Mouse (Mus musculus) gastrocnemius, adult 2 months (tissue): ENCODE data around the gene Max. TPM values are rescaled to one million over a fixed set of nuclear protein-coding genes. Genes with fewer than 3 reads are reported as not detected.

Experiments used
- DNase-seq: peaks from one replicate; pipeline ENCODE4 v3.0.0; 2022
- H3K27ac ChIP-seq: fragments of 200-600 bp; 2 replicates; pipeline ENCODE4 v1.8.1; 2022; ENCODE audit warnings: mild to moderate bottlenecking
- H3K4me3 ChIP-seq: fragments of 200-600 bp; 2 replicates; pipeline ENCODE4 v1.8.1; 2022; ENCODE audit warnings: mild to moderate bottlenecking, moderate library complexity
- CTCF ChIP-seq: fragments of 200-600 bp; IDR thresholded peaks from 2 replicates; pipeline ENCODE4 v1.8.1; 2022; ENCODE audit warnings: antibody characterized with exemption, mild to moderate bottlenecking, moderate library complexity
- intact Hi-C: fragments of 180-260 bp; cut with DNase I; formaldehyde crosslinking; loops from one replicate; pipeline ENCODE4 v1.15.1; 2025
- total RNA-seq, 2 experiments: library from RNA; stranded (reverse); gene quantifications; 2 replicates each; pipeline ENCODE4 v1.2.3; 2021

Max gene
- total RNA-seq, 2 experiments from 2014 or later = 40.4 to 43.8 TPM

- H3K4me3 ChIP-seq = no peak overlapping the region
- H3K27ac ChIP-seq = no peak overlapping the region; the same call in 1 of the 2 replicates
- TF ChIP-seq CTCF = no peak
- intact Hi-C loops = no loop called here
- DNase-seq = no peak
These were observed 55.7 kb downstream of the Max start for GRCm38 (mm10) chr12:76906278-76906677.

- no peak overlapping the region for H3K4me3 ChIP-seq
- no peak for TF ChIP-seq CTCF
- intact Hi-C loops = loop anchor here (5.0 kb wide), 1 partner anchor 51 kb away; no protein-coding TSS in a partner anchor
- DNase-seq = no peak
- H3K27ac ChIP-seq = no peak overlapping the region
These were observed 60.3 kb downstream of the Max start for GRCm38 (mm10) chr12:76901508-76902294.

DNA sequence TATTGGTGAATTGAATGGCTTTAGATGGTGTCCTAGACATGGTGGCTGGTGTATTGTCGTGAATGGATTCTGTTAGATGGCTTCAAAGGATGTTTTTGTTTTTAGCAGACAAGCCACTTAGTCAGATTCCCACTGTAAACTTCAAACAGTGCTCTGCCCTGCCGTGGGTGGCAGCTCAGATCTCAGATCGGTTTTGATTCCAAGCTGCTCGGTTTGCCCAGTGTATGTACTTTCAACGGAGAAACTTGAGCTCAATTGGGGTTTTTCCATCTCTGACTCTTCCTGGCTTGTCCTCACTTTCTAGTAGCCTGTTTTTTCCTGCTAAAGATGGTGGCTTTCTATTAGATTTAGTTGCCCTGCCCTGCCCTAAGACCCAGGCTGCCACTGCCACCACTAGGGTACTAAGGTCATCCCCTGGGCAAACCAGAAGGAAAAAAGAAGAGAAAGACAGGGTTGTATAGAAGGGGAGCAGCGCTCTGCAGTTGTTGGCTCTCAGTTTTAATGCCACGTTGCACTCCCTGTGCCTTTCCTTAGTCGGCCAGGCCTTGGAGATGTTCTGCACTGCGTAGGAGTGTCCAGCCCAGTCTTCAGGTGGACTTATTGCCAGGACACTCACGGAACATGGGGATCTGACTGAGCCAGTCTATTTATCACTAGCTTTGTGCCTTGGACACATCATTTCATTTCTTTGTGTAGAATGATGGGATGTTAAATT, 62.6 kb downstream of the Max start:
- H3K27ac ChIP-seq = peak overlapping the region; percentile 88
- no peak overlapping the region for H3K4me3 ChIP-seq
- intact Hi-C loops = no loop called here
- TF ChIP-seq CTCF = no peak
- peak; percentile 60 for DNase-seq

DNA sequence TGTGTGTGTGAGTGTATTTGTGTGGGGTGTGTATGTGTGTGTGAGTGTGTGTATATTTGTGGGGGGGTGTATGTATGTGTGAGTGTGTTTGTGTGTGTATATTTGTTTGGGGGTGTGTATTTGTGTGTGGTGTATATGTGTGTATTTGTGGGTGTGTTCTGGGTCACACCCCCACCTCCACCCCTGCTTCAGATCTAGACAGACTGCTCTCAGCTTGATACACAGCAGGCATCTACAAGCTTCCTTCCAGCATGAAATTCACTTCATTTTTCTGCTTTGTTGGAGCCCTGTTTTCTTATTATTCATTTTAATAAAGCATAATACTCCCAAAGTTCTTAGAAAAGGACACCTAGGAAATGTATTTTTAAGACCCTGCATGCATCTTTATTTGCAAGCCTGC, 63.9 kb downstream of the Max start:
- intact Hi-C loops = no loop called here
- no peak overlapping the region for H3K4me3 ChIP-seq
- H3K27ac ChIP-seq = peak overlapping the region; percentile 88
- DNase-seq = no peak
- no peak for TF ChIP-seq CTCF

DNA sequence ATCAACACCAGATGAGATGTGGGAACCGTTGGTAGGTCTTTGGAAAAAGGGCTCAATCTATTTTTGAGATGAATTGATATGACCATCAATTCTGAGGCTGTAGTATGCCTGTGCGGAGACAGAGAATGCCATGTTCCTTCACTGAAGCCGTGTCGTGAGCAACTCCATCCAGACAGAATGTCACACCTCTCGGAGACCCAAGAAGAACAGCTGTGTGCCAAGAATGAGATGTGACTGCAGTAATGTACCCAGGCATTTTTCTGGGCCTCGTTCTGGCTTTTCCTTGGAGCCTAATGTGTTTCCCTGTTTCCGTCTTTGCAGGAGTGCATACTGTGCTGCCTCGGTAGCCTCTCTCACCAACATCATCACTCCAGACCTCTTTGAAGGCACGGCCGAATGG, 65.0 kb downstream of the Max start:
- peak overlapping the region; percentile 75 for H3K27ac ChIP-seq
- H3K4me3 ChIP-seq = no peak overlapping the region
- peak; percentile 51 for DNase-seq
- intact Hi-C loops = no loop called here
- TF ChIP-seq CTCF = no peak

DNA sequence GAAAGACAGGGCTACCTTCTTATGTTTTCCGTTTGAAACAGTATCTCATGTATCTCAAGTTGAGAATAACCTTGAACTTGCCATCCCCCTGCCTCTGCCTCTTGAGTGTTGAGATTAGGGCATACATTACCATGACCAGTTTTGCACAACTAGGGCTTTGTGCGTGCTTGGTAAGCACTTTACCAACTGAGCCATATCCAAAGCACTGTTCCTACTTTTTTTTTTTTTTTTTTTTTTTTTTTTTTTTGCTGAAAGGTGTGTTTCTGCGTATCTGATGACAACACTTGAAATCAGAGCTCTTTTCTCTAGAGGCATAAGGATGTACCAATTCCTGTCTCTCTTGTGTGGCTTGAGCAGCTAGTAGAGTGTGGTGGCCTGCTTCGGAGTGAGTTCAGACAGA, 65.4 kb downstream of the Max start:
- Histone ChIP-seq H3K27ac (peak overlapping the region; percentile 75), H3K4me3 (no peak overlapping the region)
- no peak for DNase-seq
- intact Hi-C loops = no loop called here
- no peak for TF ChIP-seq CTCF

DNA sequence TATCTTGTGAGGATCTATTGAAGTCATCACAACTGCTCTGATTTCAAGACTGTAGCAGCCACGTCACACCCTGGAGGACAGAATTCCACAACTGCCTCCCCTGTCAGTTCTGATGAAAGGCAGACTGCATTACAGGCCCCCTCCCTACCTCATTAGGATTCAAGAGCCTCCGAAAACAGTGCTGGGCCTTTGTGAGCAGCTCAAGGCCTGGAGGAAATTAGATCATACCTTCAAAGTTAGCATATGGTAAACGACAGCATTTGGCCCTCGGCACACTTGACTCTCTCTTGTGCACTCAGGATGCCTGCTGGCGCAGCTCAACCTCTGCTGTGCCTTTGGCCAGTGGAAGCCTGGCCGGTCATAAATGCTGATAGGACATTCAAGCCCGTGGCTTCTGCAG, 66.2 kb downstream of the Max start:
- intact Hi-C loops = no loop called here
- TF ChIP-seq CTCF = no peak
- peak overlapping the region; percentile 75 for H3K27ac ChIP-seq
- DNase-seq = no peak
- no peak overlapping the region for H3K4me3 ChIP-seq

DNA sequence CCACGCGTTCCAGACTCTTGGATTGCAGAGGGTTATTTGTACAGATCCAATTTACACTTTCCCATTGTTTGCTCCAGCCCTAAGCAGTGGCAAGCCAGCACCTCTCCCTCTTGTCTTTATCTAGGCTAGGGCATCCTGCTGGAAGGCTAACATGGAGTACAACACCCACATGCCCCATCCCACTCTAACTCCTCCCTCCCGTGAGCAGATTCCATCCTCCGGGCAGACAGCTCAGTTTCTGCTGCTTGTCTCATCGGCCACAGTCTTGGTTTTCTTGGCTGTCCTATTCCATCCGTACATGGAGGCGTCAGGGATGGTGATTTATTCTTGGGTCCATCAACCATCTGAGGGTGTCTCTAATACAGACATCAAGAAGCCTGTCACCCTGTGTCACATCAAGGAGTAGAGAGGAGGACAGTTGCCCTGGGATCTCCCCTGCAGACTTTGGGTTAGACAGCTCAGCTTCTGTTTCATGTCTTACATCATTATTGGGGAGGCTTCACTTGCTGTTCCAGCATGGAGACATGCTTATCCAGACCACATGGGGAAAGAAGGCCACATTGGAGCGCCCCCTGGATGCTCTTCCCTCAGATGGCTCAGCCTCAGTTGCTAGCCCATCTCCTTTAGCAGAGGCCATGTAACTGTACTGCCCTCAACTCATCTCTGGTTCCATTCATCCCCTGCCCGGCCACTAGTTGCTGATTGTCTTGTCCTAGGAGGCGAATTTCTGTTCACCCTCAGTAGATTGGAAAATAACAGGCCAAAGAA, 67.0 kb downstream of the Max start:
- Histone ChIP-seq H3K4me3 (no peak overlapping the region), H3K27ac (peak overlapping the region; percentile 75)
- intact Hi-C loops = no loop called here
- no peak for DNase-seq
- no peak for TF ChIP-seq CTCF

DNA sequence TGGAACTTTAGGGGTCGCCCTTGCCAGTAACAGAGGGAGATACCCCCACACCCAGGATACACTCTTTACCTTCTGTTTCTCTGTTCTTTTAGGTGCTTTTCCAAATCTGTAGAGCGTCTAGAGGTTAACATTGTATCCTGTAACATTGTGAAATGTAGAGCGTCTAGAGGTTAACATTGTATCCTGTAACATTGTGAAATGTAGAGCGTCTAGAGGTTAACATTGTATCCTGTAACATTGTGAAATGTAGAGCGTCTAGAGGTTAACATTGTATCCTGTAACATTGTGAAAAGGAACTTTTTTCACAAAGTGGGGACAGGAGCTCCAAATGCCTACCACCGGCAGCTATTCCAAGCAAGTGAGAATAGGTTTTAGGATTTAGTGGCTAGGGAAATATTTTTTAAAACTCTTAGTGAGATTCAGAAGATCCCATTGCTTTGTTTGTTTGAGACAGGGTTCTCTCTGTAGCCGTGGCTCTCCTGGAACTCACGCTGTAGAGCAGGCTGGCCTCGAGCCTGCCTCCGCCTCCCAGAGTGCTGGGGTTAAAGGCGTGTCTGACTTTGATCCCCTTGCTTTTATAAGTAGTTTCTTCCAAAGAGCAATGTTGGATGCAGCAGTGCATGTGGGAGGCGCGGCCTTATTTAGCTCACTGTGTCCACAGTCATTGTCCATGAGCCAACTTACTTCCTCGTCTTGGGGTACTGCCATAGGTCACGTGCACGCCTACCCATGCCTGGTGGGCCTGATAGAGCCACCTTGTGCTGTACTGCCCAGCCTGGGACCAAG, 68.9 kb downstream of the Max start:
- intact Hi-C loops = no loop called here
- no peak overlapping the region for H3K4me3 ChIP-seq
- H3K27ac ChIP-seq = peak overlapping the region; percentile 28; the same call in 1 of the 2 replicates
- no peak for DNase-seq
- no peak for TF ChIP-seq CTCF

- Histone ChIP-seq H3K27ac (peak overlapping the region; percentile 50), H3K4me3 (no peak overlapping the region)
- intact Hi-C loops = no loop called here
- no peak for TF ChIP-seq CTCF
- DNase-seq = no peak
These were observed 70.8 kb downstream of the Max start for GRCm38 (mm10) chr12:76891160-76891559.

GRCm38 (mm10) chr12:76889404-76890184, 72.4 kb downstream of the Max start:
- peak; percentile 28; the same call in 1 of the 2 replicates for TF ChIP-seq CTCF
- Histone ChIP-seq H3K27ac (peak overlapping the region; percentile 16), H3K4me3 (no peak overlapping the region)
- DNase-seq = no peak
- intact Hi-C loops = no loop called here

GRCm38 (mm10) chr12:76887941-76888340, 74.1 kb downstream of the Max start:
- H3K27ac ChIP-seq = peak overlapping the region; percentile 73
- intact Hi-C loops = loop anchor here (2.0 kb wide), 1 partner anchor 67 kb away; no protein-coding TSS in a partner anchor
- DNase-seq = peak; percentile 71
- no peak for TF ChIP-seq CTCF
- H3K4me3 ChIP-seq = no peak overlapping the region

Other genes with a start within 250 kb of the Max start
- 10 to 100 TPM; 53.8 to 69.8 TPM for gene Churc1, start 196.7 kb downstream of the Max start, total RNA-seq
- gene Fntb, start 196.6 kb downstream of the Max start, total RNA-seq = 10 to 100 TPM; 11.2 to 13.3 TPM
- not detected for gene Gpx2, start 166.6 kb downstream of the Max start, total RNA-seq
- 1 to 10 TPM; 1.0 to 5.6 TPM for gene Rab15, start 139.3 kb downstream of the Max start, total RNA-seq